Mouse (Mus musculus): ENCODE data around the gene Gm13695.
A peak's percentile ranks its signal among the peaks of the same experiment; 100 is the strongest.

DNA sequence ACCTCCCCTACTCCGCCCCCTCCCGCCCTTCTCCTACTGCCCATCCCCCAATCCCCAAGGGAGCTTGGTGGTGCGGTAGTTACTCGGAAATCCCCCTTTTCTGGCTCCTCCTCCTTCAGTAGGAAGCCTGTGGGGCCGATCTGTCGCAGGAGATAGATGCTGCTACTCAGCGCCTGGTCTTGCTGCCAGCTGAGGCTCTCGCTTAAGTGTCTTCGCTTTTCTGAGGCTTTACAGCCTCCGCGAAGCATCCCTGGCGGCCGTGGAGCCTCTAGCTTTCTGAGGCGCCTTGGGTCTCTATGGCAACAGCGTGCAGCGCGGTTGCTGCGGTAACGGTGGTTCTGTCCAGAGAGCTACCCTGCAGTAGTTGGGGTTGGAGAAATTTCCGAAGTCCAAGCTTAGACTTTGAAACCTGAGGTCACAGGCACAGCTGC is 26.2 kb upstream of the Gm13695 start, which contains the start of gene Zswim2:
- TF ChIP-seq CTCF (IDR thresholded peaks at IDR 0.05; ENCODE audit: extremely low read depth, insufficient read depth, low read length): no peak
- peak; percentile 21; the same call in 1 of the 2 replicates for TF ChIP-seq POLR2A (IDR thresholded peaks at IDR 0.05; ENCODE audit: extremely low read depth, insufficient read depth, low read length)
